Mouse (Mus musculus): Measurements from ENCODE around the gene Cd2ap. TPM values are rescaled to one million over a fixed set of nuclear protein-coding genes. Genes with fewer than 3 reads are reported as not detected.

The Cd2ap gene
- total RNA-seq, 2 experiments from 2014 or later: 20.2 to 22.3 TPM

DNA sequence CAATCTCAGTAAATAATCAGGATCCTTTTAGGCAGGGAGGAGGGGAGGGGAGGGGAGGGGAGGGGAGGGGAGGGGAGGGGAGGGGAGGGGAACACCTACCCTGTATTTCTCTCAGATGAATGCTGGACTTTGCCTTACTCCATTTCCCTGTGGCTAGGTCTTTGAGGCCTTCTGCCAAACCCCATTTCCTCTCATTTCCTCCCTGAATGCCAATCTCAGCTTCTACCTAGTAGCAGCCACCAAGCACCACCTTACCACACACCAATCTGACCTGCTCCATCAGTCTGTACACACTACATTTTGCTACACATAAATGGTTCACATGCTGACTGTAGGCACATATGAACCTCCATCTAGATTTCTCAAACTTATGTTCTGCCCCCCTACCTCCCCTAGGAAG is 6.0 kb downstream of the Cd2ap start:
- DNase-seq: no peak
- intact Hi-C loops (cut with DNase I): loop anchor here (10.0 kb wide), 3 partner anchors 74 to 1364 kb away; no protein-coding TSS in a partner anchor

DNA sequence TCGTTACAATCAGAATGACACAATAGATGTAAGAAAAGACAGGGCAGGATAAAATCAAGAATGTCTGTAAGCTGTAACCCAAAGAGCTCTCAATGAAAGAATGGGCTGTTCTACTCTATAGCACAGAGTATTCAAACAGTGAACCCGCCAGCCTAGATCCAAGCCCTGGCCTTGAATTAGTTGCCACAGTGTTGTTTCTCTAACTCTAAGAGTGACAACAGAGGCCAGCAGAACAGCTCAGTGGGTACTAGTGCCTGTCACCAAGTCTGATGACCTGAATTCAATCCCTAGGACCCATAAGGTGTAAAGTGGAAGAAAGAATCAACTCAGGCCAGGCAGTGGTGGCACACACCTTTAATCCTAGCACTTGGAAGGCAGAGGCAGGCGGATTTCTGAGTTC is 13.3 kb downstream of the Cd2ap start:
- intact Hi-C loops (cut with DNase I): no loop called here
- DNase-seq: no peak

DNA sequence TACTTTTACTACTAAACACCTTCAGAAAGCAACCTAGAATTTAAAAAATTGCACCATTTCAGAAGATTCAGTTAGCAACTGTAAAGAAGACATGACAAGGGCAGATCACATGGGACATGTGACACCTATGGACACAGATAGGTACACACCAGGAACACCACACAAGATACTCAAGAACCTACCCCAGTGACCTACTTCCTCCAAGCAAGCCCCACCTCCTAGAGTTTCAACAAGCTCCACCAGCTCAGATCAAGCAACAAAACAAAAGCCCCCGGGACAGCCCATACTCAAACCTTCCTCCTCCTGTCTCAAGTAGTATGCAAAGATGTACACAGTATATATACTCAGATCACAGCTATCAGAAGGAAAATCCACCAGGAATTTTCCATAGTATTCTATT is 16.1 kb downstream of the Cd2ap start:
- intact Hi-C loops (cut with DNase I): no loop called here
- no peak for DNase-seq

DNA sequence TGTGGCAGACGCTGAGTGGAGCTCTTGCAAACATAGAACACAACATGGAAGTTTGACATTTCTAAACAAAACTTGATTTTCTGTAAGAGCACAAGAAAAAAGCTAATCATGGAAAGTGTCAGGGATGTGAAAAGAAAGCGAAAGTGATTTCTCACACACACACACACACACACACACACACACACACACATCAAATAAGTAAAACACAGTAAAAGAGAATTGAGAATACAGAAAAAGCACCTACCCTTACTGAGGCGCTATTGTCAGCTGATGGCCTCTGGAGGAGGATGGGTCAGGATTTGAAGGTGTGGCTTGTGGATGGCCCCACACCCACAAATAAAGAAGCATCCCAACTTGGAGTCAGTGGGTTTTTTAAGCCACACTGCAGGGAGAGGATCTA is 19.0 kb downstream of the Cd2ap start:
- no peak for DNase-seq
- intact Hi-C loops (cut with DNase I): no loop called here

DNA sequence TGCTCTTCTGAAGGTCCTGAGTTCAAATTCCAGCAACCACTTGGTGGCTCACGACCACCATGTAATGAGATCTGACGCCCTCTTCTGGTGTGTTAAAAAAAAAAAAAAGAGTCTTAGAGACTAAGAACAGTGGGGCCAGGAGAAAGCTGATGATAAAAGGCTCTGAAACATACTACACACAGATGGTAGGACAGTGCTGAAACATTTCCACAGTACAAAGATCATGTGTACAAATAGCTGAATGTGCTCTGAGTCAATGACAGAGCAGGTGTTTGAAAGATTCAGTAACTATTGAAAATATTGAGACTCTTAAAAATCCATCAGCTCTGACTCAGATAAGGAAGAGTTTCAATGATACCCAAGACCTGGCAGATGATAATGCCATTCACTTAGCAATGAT is 29.4 kb downstream of the Cd2ap start:
- no peak for DNase-seq

DNA sequence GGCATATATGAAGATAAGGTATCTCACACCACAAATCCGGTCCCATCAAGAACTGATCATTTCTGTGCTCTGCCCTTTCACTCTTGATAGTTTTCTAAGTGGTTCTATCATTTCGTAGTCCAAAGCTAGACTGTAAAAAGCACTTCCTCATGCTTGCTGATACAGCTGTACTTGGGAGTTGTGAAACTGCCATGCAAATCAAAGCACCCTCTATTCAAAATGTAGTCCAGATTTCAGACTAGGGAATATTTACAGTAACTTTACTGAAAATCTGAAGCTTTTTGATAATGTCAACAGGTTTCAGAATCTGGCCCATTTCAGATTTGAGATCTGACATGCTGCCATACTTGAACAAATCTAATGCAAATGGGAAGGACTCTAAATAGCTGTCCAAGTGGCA is 39.3 kb downstream of the Cd2ap start:
- intact Hi-C loops (cut with DNase I): no loop called here
- DNase-seq: no peak

More for the DNA sequence above, 29.4 kb downstream of the Cd2ap start:
- intact Hi-C loops (cut with DNase I): no loop called here

DNA sequence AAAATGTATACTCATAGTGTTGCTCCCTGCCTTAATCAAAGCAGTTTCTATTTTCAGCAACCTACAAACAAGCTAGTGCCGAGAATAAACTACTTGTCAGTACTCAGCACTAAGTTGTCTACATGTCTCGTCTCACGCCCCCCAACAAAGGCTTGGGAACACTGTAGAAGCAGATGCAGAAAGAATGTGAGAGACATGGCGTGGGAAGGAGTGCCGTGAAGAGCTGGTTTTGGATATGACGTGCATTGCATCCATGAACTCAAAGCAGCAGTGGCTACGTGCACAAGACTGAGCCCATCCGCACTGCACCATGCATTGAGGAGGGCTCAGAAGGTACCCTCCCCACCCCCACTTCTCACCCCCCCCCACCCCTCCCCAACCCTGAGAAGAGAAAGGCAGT is 53.7 kb downstream of the Cd2ap start:
- no peak for DNase-seq
- intact Hi-C loops (cut with DNase I): no loop called here

DNA sequence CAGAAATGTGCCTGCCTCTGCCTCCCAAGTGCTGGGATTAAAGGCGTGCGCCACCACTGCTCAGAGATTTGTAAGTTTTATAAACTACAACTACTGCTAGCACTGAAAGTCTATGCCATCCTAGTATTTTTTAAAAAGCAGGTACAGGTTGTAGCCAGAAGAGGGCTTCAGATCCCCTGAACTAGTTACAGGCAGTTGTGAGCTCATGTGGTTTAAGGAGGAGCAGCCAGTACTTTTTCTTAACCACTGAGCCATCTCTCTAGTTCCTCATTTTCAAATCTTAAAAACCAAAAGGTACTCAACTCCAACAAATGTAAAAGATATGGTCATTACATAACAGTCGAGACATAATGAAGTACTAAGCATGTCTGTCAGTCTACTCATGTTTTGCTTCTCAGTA is 61.1 kb downstream of the Cd2ap start:
- DNase-seq: no peak
- intact Hi-C loops (cut with DNase I): loop anchor here (2.0 to 5.0 kb wide), 2 partner anchors 62 to 127 kb away; partner anchors contain the start of gene Cd2ap

DNA sequence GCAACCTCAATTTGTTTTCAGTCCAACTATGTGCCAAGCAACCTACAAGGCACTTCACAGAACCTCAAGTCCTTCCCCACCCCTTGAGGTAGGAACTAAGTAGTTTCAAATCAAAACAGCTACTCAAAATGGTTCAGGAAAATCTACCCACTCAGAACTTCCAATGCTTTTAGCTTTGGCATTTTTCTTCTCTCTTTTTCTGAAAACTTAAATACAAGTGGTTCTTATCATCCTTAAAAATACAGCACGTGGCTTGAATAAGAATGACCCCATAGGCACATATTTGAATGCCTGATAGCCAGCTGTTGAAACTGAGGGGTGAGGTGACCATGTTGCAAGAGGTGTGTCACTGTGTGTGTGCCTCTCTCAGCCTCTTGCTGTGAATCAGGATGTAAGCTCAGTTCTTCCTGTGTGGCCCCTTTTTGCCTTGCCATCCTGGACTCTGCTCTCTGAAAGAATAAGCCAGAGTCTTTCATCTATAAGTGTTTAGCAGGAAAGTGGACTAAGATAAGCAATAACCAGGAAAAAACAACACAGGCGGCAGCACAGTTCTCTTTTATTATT is 84.0 kb downstream of the Cd2ap start:
- no peak for DNase-seq
- intact Hi-C loops (cut with DNase I): no loop called here

DNA sequence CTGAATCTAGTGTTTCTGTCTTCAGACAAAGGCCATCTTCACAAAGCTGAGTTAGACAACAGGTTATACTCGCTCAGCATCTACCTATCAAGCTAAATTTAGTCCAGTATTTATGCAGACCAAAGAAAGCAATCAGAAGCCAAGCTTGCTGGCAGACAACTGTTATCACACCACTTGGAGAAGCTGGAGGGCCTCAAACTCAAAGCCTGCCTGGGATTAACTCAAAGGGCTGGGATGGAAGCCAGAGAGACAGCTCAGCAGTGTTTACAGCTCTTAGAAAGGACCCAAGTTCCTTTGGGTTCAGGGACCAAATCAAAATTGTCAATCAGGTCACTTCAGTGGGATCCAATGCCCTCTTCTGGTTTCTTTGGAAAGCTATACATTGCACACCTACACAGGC is 85.7 kb downstream of the Cd2ap start:
- intact Hi-C loops (cut with DNase I): no loop called here
- peak; percentile 12 to 21 for DNase-seq

DNA sequence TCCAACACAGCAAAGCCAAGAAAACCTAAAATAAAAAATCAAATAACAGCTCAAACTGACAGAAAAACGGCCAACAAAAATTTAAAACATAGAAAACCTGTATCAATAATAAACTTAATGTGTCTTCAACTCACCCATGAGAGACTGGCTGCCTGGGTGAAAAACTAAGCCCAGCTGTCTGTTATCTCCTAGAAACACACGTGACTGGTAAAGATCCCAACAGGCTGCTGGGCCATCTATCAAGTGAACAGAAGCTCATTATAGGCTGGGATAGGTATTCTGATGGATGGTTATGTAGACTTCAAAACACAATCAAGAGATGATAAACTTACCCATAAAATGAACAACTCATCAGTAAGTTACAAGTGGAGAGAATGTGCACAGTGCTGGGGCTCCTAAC is 86.7 kb downstream of the Cd2ap start:
- intact Hi-C loops (cut with DNase I): no loop called here
- DNase-seq: no peak

DNA sequence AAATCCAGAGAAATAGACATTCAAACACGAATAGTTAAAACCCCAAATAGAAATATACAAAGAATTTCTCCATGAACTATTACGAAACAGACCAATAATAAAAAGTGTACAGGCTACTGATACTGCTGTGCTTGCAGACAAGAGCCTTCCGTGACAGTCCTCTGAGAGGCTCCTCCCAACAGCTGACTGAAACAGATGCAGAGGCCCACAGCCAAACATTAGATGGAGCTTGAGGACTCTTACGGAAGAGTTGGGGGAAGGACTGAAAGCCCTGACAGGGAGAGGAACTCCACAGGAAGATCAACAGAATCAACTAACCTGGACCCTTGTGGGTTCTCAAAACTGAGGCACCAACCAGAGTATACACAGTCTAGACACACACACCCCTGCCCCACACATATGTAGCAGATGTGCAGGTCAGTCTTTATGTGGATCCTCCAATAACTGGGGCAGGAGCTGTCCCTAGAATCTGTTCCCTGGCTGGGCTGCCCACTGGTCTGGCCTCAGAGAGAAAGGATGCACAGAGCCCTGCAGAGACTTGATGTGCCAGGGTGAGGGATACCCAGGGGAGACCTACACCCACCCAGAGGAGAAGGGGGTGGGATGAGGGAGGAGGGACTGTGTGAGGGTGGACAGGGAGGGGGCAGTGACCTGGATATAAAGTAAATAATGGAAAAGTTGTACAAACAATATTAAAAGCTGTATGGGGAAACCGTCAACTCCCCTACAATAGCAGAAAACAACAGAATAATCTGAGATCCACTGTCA is 87.6 kb downstream of the Cd2ap start:
- intact Hi-C loops (cut with DNase I): no loop called here
- DNase-seq: no peak

DNA sequence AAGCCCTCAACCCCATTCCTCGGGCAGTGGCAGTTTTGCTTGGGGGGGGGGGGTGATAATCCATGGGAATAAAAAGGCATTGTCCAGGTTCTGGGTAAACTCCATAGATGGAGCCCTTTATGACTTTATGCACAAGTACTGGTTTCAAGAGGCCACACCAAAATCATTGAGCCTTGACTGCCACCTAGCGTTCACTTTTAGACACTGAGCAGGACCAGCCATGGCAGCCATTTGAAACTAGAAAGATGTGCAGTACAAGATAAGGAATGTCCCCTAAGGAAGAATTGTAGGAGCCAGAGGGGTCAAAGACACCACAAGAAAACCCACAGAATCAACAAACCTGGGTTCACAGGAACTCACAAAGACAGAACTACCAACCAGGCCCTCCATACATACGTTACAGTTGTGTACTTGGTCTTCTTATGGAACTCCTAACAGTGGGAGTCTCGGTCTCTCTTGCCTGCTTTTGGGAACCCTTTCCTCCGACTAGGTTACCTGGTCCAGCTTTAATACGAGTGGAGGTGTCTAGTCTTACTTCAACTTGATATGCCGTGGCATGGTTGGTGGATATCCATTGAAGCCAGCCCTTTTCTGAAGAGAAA is 94.2 kb downstream of the Cd2ap start:
- intact Hi-C loops (cut with DNase I): loop anchor here (1.0 kb wide), 2 partner anchors 124 to 169 kb away; no protein-coding TSS in a partner anchor
- DNase-seq: peak; percentile 66 to 67

DNA sequence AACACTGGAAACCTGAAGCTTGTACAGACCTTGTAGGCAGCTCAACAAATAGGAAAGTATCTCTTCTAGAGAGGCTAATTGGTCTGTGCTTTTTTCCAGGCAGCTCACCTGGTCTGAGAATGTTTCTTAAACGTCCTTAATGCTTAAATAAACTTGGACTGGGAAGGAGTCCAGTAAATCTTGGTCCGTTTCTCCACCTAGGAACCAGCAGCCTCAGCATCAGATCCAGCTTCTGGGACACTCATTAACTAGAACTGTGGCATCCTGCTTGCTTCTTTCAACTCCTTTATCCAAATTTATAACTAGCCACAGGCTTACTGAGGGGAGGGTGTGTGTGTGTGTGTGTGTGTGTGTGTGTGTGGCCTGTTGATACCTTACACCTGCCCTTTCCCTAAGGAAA is 122.7 kb downstream of the Cd2ap start:
- intact Hi-C loops (cut with DNase I): no loop called here
- no peak for DNase-seq

DNA sequence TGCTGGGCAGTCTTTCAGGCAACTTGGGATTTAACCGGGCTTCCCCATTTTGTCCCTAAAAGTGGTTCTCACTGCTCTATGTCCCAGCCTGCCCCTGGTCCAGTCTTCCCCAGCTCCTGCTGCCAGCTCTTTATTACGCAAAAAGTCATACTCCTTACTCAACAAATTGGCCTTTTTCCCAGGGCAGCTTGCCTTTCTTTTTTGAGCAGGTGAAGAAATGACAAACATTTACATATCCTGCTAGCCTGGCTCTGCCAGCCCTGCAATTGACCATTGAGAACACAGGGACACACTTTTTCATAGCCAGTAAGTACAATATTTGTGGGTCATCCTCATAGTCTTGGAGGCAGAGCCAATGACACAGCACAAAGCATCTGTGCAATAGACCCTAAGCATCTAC is 124.3 kb downstream of the Cd2ap start:
- peak; percentile 37 to 54 for DNase-seq
- intact Hi-C loops (cut with DNase I): no loop called here

DNA sequence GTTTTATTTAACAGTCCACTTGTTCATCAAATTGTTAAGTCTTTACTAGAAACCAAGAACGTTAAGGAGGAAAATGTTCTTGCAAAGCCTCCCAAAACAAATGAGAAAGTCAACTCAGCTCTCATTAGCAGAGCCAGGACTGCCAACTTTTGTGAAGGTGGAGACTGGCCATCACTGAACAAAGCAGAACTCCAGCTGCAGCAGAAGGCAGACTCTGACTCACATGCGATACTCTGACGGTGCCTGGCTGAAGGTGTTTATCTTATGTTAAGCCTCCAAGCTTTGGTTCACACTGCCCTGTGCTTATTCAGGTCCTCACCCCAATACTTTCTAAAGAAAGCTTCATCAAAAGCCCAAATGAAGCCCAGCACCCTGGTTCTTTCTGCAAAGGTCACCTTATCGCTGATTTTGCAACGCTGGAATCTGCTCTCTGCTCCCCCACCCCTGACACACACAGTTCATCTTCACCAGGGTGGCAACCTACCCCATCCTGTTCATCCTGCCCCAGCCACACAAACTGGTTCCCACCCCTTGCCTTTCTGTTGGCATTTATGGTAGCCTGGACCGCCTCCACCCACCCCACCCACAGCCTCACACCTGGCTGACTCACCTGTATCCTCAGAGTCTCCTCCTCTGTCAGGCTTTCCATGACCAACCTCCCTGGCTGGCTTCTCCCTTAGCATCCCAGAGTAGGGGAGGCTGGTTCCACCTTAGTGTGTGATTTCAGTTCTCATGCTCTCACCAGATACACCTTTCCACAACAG is 130.6 kb downstream of the Cd2ap start:
- DNase-seq: no peak
- intact Hi-C loops (cut with DNase I): loop anchor here (2.0 kb wide), 1 partner anchor 35 kb away; no protein-coding TSS in a partner anchor

Other genes starting within 250 kb of the Cd2ap start
- under 1 TPM; 0.22 to 0.54 TPM for gene Adgrf4, start 184.4 kb downstream of the Cd2ap start, total RNA-seq (2021)
- gene Adgrf2, start 134.5 kb downstream of the Cd2ap start, total RNA-seq (2021): under 1 TPM in 1 of 2 experiments, not detected in 1; 0.14 TPM
- 10 to 100 TPM; 11.9 to 12.2 TPM for gene Tnfrsf21, start 139.9 kb upstream of the Cd2ap start, total RNA-seq (2021)

All from heart, postnatal 36 days (tissue).